Mouse (Mus musculus): ENCODE results near the gene Lax1.

Gene Lax1

DNA sequence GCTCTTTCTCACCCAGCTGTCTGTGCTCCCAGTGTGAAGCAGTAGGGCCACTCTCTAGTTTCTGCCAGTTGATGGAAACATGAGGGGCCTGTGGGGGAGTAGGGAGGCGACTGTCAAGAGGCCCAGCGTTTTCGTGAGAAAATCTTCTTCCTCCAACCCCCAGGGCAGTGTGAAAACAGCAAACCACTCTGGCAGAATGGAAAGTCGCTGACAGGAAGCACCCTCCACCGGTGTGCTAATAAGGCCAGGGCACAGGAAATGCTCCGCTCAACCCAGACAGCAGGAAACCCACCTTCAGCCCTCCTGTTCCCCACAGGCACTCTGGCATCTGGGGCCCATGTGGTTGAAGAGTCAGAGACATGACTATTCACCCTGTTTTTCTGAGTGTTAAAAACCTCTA, at the start of gene Lax1:
Gene Lax1, minus strand, starts transcription at position 212 of the 400 bp plus-strand sequence.
- WGBS = 61% methylated on average over 6 of the region's 6 CpGs

DNA sequence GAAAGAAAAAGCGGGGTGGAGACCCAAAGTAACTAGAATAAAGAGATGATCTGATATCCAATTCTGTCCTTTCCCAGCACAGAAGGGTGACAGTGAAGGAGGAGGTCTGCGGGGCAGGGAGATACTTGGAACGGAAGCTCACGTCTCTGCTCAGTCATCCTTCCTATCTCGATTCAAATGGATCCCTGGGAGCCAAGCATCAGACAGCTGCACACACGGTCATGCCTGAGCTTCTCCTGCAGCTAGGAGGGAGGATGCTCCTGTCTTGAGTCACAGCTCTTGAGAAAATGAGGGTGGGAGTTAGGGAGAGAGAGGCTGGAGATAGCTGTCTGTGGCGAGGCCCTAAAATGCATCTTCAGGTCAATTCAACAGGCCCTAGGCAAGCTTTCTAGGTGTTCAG, 46.8 kb upstream of the Lax1 start:
- WGBS = 64% methylated on average over 7 of the region's 7 CpGs

DNA sequence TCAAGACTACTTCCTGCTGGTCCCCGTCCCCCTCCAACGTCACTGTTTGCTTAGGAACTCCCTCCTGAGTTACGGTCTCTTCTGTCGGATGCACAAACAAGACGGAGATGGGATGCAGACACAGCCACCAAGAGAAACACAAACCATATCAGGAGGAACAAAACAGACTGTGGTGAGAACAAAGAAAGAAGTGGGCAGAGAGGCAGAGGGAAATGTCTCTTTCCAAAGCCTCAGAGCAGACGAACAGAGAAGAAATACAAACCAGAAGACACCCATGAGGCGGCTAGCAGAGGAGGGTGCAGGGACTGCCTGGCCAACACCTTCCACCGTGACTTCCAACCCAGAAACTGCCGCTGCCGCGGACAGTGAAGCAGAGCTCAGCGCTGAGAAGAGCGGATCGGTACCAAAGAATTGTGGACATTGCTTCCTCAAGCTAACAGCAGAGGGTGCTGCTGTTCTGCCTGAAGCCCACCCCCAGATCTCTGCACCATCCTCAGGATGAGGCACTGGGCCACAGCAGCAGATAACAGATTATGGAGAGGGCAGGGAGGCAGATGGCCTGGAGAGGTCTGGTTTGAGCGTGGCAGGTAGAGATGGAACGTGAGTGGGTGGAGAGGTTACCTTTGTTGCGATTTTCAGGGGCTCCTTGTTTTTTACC, 46.2 kb upstream of the Lax1 start:
- 16% methylated on average over 17 of the region's 17 CpGs for whole genome bisulfite sequencing

DNA sequence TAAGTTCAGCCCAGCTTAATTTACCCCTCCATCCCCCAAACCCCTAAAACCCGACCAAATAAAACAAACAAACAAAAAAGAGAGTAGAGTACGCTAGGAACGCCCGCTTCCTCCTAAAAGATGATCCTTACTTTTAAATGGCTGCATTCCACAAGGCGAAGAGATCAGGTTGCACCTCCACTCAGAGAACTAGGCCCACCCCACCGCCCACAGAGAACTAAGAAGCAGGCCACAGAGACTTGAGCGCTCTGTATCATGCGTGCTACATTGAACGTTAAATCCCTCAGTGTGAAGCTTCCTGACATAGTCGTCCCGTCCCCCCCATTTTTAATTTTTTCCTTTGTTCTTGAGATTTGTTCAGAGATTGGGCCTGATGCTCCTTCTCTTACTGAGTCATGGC, 42.9 kb upstream of the Lax1 start:
- 85% methylated on average over 11 of the region's 11 CpGs for WGBS

DNA sequence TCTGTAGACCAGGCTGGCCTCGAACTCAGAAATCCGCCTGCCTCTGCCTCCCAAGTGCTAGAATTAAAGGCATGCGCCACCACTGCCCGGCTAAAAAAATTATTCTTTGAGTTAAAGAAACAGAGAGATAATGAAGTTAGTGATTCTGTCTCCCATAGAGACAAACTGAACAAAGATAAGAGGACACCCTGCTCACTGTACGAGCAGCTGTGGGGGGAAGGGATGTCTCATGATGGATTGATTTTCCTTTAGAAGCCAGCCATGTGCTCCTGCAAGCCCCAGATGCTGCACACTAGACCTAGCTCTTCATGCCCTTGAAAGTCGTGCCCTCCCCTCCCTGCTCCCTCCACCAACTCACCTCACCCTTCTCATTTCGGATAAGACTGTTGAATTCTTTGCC, 38.4 kb upstream of the Lax1 start:
- WGBS = 85% methylated on average over 7 of the region's 7 CpGs

DNA sequence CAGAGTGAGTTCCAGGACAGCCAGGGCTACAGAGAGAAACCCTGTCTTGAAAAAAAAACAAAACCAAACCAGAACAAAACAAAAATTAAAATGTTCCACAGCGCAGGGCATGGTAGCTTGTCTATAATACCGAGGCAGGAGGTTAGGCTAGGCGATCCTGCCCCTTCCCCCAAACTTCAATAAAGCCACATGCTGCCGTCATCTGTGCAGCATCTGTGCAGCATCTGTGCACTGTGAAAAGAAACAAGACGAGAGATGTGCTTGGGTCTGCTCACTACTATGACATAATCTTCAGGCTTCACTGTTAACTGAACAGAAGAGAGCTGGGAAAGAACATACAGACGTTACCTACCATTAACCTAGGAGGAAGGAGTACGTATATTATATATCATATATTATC, 30.4 kb upstream of the Lax1 start:
- 89% methylated on average over 7 of the region's 7 CpGs for WGBS

DNA sequence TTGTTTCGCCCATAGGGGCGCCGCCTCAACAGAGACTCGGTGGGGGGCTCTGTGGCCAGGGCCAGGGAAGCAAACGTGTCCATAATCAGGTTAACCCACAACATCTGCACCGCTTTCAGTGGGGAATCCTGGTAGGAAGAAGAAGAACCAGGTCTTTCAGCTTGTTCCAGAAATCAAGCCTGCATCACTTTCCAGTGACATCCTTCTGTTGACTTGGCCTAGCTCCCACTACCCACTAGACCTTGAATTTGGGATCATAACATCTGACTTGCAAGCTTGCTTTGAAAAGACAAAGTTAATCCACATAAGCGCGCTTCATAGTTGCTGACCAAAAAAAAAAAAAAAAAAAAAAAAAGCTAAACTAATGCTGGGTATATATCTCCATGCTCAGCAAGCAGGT, 28.9 kb upstream of the Lax1 start:
- 91% methylated on average over 8 of the region's 8 CpGs for WGBS

DNA sequence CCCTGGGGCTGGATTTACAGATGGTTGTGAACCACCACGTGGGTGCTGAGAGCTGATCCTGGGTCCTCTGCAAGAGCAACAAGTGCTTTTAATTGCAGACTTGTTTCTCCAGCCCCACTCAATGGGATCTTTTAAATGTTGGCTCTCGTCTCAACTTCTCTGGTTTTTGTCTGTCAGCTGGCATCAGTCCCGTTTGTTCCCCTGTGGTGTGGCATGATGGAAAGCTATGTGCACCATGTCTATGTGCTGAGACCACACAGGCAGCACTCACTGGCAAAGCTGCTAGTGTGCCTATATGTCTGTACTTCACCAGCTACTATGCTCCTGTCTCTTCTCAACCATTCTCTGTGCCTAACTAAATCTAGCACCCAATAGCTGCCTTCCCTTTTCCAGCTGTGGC, 28.4 kb upstream of the Lax1 start:
- WGBS = 67% methylated on average over 3 of the region's 3 CpGs

DNA sequence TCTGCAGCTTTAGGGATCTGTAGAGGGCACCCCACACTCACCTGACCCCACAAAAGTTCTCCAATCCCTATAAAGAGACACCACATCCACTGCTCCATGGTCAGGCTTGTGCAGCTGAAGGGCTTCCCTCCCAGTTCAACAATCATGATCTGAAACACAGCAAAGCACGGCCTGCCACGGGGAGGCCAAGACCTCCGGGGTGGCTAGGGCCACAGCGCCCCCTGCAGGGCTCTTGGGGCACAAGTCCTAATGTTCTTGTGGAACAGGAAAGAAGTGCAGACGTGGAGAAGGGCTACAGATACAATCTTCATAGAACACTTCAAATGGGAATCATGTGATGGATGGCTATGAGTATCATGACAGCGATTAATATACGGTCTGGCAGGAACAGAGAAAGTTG, 26.6 kb upstream of the Lax1 start:
- WGBS = 31% methylated on average over 7 of the region's 7 CpGs

DNA sequence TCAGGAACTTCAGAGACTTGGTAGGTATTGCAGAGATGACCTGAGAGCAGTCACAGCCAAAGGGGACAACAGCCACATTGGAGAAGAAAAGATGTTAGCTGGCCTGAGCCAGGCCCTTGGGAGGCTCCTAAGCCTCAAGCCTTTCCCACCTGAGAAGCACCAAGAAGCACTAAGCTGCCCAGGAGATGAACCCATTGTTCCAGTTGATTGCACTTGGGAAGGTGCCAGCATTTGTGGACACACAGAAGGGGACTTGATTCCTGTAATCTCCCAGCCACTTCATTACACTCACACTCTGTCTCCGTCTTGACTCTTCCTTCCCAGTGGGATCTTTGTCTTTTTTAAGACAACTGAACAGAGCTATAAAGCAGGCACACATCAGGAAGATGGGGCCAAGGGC, 25.3 kb upstream of the Lax1 start:
- 77% methylated on average over 1 of the region's 1 CpGs for WGBS

DNA sequence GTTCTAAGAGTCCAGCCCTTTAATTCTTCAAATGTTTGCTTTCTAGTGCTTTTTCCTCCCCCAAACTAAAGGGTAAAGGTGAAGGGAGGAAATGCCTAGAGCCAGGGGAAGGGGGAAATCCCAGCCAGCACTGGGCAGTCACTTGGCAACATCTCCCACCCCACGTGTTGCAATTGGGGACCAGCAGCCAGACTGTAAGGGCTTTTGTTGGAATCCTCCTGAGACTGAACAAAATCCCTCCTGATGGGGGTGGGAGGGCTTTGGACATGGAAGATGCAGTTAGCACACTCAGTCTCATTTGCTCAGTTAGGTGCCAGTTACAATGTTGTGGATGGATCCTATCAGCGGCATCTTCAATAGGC, 23.1 kb upstream of the Lax1 start:
- WGBS = 34% methylated on average over 2 of the region's 2 CpGs

DNA sequence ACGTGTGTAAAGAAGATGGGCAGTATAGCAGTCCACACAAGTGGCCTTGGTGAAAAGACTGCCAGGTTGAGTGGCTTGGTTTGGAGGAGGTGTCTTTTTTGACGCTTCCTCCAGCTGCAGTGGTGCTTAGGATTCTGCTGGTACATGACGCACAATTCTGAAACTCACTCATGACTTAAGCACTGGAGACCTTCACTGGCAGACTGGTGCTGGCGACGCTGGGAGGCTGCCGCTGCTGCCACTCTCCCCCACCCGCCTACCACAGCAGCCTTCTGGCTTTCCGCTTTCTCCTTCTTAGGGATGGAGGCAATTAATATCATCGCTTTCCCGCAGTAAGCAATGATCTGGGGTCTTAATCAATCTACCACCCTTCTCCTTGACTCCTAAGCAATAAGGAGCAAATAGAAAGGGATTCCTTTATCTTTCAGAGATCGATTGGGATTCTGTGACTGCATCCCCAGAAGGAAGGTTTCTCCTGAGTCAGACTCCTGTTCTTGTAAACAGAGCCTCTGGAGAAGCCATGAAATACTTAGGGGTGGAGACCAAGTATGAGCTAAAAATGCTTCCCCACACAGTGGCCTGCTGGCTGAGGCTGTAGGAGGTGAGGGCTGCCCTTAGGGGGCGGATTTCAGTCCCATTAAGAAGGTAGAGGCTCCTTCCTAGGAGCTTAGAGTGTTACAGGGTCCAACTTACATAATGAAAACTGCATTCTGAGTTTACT, 22.5 kb upstream of the Lax1 start:
- 64% methylated on average over 12 of the region's 12 CpGs for WGBS

DNA sequence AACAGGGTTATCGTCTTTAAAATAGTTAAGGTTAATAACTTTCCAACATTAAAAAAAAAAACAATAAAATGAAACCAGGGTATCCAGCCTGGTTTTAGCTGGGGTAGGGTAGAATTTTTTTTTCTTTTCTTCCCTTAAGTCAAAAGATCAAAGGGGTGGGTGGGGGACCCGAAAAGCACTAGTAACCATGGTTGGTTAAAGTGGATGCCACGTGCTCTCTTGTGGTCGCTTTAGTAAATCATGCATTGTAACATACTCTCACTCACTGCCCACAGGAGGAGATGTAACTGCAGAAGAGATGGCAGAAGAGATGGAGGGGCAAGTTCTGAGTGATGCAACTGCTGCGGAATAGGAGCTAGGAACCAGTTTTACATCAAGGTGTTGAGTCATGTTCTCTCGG, 21.5 kb upstream of the Lax1 start:
- WGBS = 75% methylated on average over 6 of the region's 6 CpGs

DNA sequence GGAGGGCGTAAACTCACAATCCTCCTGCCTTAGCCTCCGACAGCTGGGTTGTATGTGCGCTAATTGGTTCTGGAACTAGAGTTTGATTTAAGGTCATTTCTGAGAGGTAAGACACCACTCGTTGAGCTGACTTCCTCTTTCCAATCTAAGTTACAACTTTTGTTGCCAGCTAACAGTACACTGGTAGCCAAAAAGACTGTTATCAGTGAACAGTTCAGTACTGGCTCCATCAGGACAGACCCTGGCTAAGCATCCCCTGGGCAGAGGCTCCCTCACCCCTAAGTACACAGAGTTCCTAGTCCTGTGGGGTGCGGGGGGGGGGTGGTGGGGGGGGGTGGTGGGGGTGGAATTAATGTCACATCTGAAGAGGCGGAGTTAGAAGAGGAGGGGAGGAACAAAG, 21.0 kb upstream of the Lax1 start:
- 64% methylated on average over 6 of the region's 6 CpGs for WGBS

DNA sequence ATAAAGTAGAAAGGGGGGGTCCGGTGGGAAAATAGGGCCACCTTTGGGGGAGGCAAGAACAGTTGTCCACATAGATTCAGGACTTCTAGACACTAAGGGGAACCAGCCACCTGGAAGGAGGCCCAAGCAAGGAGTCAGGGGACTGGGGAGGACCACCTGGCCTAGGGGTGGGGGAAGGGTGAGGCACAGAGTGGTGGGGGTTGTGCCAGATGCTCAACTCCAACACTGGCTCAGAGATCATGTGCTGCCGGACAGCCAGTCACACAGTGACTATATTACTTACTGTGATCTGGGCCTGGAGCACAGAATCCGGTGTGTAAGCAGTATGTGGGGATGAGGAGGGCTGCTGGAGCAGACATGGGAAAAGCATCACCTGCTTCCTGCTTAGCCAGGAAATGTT, 19.4 kb upstream of the Lax1 start:
- WGBS = 86% methylated on average over 3 of the region's 3 CpGs

DNA sequence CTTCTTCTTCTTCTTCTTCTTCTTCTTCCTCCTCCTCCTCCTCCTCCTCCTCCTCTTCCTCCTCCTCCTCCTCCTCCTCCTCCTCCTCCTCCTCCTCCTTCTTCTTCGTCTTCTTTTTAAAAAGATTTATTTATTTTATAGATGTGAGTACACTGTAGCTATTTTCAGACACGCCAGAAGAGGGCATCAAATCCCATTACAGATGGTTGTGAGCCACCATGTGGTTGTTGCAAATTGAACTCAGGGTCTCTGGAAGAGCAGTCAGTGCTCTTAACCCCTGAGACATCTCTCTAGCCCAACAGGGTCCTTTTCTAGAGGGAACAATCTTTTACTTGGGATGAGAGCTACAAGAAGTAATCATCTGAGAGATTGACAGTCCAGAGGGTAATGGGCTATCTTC, 11.9 kb upstream of the Lax1 start:
- WGBS = 28% methylated on average over 1 of the region's 2 CpGs

DNA sequence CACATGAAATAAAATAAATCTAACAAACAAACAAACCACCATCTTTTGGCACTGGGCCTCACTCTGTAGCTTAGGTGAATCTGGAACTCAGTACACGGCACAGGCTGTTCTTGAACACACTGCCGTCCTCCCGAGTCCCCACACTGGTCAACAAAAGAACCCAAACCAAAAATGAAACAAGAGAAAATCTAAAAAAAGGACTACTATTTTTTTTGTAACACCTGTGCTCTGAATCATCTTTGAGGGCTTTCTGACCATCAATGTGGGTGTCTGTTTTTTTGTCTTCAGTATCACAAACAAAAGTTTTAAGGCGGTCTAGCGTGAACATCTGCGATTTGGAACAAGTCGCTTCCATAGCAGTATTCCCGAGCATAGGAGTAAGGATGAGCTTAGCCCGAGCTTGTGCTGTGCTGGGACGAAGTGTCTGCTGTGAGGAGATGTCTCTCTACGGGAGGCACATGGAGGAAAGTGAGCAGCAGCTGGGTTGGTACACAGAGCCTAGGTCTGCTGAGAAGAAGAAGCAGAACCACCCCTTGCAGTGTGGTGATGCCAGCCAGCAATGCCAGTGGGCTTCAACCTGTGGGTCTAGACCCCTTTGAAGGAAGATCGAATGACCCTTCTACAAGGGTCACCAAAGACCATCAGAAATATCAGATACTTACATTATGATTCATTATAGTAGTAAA, 8.2 kb upstream of the Lax1 start:
- 91% methylated on average over 12 of the region's 12 CpGs for WGBS

DNA sequence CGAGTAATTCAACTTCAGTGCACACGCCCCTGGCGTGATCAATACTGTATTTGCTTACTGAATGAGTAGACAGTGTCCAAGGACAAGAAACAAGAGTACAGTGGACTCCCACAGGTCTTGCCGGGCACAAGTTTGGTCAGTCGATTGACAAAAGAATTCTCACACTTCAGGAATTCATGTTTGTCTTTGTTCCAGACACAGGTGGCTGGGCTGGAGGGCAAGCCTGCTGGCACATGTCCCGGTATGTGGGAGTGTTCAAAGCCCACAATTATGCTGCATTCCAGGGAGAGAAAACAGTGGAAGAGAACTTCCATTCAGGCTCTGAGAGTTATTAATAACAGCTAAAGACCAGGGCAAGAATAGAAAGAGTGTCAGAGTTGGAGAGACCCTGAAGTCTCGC, 6.0 kb upstream of the Lax1 start:
- 29% methylated on average over 7 of the region's 7 CpGs for WGBS

DNA sequence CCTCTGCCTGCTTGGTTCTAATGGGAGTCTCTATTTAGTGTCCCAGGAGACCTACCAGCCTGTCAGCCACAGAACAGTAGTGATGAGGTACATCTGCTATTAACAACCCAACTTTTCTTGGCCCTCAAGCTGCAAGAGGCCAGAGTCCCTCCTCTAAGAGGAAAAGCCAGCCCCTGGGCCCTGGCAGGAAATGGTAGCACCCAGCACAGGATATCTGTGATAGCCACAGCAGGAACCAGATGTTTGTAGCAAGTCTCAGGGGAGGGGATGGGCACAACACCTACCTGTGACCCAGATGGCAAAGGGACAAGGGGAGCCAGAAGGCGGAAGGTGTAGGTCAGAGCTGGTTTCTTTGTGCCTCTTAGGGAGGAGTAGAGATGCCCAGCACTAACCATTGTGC, 5.0 kb upstream of the Lax1 start:
- 97% methylated on average over 1 of the region's 1 CpGs for WGBS

DNA sequence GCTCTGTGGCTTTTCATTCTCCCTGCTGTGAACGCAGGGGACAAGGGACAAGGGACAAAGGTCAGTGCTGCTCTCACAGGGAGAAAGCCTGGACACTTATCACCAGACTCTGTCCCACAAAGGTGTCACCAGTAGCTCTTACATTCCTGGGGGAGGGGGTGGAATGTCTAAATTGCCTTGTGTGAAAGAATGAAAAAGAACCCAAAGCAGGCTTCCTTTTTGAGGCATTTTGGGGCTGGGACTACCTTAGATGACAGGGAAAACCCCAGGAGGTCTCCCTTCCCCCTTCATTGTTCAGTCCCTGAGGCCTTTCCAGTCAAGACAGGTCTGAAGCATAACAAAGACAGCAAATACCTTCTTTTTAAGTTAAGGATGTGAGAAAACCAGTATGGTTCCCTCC, 4.4 kb upstream of the Lax1 start:
- 39% methylated on average over 1 of the region's 1 CpGs for WGBS

DNA sequence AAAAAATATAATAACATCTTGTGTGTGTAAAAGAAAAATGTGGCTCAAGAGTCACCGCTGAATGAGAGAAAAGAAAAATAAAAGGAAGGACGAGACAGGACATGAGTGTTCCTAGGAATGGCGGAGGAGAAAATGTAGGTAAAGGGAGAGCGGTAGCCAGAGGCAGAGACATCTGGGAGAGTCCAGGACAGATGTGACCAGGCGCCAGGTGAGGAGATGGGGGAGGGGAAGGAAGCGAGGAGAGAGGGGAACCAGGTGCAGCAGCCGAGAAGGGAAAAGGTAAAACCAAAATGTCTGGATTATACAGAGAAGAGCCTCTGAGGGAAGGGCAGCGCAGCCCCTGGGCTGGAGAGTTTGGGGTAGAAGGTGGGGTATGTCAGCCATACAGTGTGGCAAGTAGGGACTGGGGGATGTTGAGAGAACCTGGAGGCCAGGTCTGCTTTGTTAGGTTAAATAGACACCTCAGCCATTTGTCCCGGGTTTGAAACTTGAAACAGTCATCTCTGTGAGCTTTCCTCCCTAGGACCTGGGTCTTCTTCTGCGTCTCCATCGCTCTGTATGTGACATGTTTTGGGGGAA, 3.7 kb upstream of the Lax1 start:
- WGBS = 88% methylated on average over 11 of the region's 11 CpGs

DNA sequence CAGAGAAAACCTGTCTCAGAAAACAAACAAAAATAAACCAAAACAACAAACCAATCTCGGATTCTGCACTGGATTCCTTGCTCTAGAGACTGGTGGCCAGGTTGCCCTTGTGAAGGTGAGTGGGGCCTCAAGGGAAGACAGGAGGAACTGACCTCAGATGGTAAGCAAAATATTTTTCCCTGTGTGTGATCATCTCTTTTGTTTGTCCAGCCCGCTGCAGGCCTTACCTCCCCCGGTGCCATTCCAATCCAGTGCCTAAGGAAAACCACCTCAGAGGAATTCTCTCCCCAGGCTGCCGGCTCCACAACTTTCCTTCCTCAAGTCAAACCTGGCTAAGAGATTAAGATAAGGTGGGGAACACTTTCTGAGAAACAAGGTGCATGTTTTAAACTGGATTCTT, 2.3 kb upstream of the Lax1 start:
- WGBS = 65% methylated on average over 4 of the region's 4 CpGs

DNA sequence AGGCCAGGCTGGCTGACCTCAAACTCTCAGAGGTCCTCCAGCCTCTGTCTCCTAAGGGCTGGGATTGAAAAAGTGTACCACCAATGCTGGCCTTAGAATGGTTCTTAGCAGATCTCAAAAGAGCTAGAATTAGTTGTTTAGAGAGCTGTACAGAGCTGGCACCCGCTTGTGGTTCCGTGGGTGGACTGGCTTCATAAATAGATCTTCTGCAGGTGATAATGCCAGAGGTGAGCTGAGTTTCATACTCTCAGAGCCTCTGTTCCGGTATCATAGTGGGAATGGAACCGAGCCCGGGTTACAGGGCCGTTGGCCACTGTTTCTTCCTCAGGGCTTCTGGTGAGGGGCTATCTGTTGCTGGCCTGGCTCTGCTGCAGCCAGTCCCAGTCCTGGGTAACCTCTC, 1.1 kb upstream of the Lax1 start:
- 85% methylated on average over 6 of the region's 6 CpGs for WGBS
